Comparison of ENCODE assay signal across 8 mouse cellular contexts in genomic region chr12:110376062-110376837, GRCm38 (mm10).
DNase-seq lines count a peak whose midpoint lies in the region; ATAC-seq and TF ChIP-seq lines count a peak whose summit lies in the region.

No protein-coding gene starts in this region.

- peak; percentile 53 for TF ChIP-seq CTCF in gastrocnemius, adult 2 months (IDR thresholded peaks at IDR 0.05)
- peak; percentile 47 for TF ChIP-seq CTCF in lung, embryonic 14.5 days (IDR thresholded peaks at IDR 0.05; ENCODE audit: low read depth)

- ATAC-seq in lung, embryonic 14.5 days (ENCODE audit: insufficient read depth), result no peak
- ATAC-seq in erythroid progenitor cell, adult 5-6 weeks (replicated peaks; ENCODE audit: low FRiP score, poor library complexity, severe bottlenecking), result no peak

- no peak overlapping the region for H3K27ac ChIP-seq in gastrocnemius, adult 2 months
- no peak overlapping the region for H3K27ac ChIP-seq in lung, embryonic 14.5 days (ENCODE audit: low read depth)

- peaks cover 26% of the 10 kb centered on the region for H3K27me3 ChIP-seq in lung, embryonic 14.5 days (ENCODE audit: insufficient read depth, low read length)

- intact Hi-C loops in gastrocnemius, adult 2 months (cut with DNase I), result no loop called here
- intact Hi-C loops in gastrocnemius, postnatal 14 days (cut with DNase I; ENCODE audit: low total_unique reads), result no loop called here

- no peak overlapping the region for H3K4me2 ChIP-seq in lung, embryonic 14.5 days

- WGBS in lung, embryonic 14.5 days, result 35% methylated on average over 7 of the region's 7 CpGs

- peak; percentile 31 for DNase-seq in gastrocnemius, adult 2 months
- DNase-seq in gastrocnemius, postnatal 14 days, result no peak
- DNase-seq in lung, embryonic 14.5 days, result peak; percentile 37
- DNase-seq in lung, postnatal 25 days (ENCODE audit: low spot score), result no peak
- DNase-seq in ZHBTc4 (ENCODE audit: low read depth, low spot score), result peak; percentile 66
- DNase-seq in mesoderm, embryonic 11.5 days (ENCODE audit: low read depth, low spot score), result peak; percentile 51
- DNase-seq in right cerebral cortex, adult 18-20 months, result no peak

- H3K36me3 ChIP-seq in lung, embryonic 14.5 days (ENCODE audit: insufficient read depth), result no peaks in the 10 kb centered on the region

- H3K9me3 ChIP-seq in lung, embryonic 14.5 days (ENCODE audit: low read depth, low read length), result no peaks in the 10 kb centered on the region

- H3K4me3 ChIP-seq in gastrocnemius, adult 2 months, result no peak overlapping the region
- no peak overlapping the region for H3K4me3 ChIP-seq in lung, embryonic 14.5 days (ENCODE audit: low read depth, low read length)

- no peak overlapping the region for H3K9ac ChIP-seq in lung, embryonic 14.5 days

- no peaks in the 10 kb centered on the region for H3K4me1 ChIP-seq in lung, embryonic 14.5 days (ENCODE audit: insufficient read depth)

Comparison
In these comparisons a context has a peak if more than half of its experiments do, and no peak if none do; other contexts are left out.
1. DNase-seq: peak in gastrocnemius, adult 2 months (single experiment), lung, embryonic 14.5 days (single experiment), ZHBTc4 (single experiment) and mesoderm, embryonic 11.5 days (single experiment); none in gastrocnemius, postnatal 14 days (single experiment), lung, postnatal 25 days (single experiment) and right cerebral cortex, adult 18-20 months (single experiment).